Mouse (Mus musculus): ENCODE data around the gene Cadps.

DNA sequence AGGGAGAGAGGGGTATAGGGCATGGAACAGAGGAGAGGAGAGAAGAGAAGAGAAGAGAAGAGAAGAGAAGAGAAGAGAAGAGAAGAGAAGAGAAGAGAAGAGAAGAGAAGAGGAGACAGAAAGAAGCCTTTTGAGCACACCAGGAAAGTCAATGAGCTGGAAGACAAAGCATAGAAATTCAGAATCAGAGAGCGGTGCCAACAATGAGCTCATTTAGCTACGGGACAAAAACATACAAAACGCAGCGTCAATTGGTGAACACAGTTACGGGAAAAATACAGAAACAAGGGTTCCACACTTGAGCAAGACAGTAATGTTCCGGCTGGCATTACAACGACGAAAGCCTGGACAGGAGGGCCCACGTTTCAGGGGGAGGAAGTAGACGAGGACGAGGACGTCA, 412.6 kb downstream of the Cadps start:
- TF ChIP-seq POLR2A (IDR thresholded peaks at IDR 0.05; ENCODE audit: insufficient read depth, low read depth, low read length) (no peak), CTCF (IDR thresholded peaks at IDR 0.05; ENCODE audit: insufficient read depth, low read depth, low read length) (no peak)

Data from olfactory bulb, adult 2 months (tissue).